Mouse (Mus musculus) lung, adult 2 months (tissue): ENCODE results near the gene Ak5.

Source experiments
- CTCF ChIP-seq: fragments of 200-500 bp; IDR thresholded peaks from 2 replicates; pipeline ENCODE4 v1.5.1; 2011; ENCODE audit warnings: mild to moderate bottlenecking, low read length, control low read depth; ENCODE audit not compliant: insufficient read depth
- POLR2A ChIP-seq: fragments of 200-500 bp; IDR thresholded peaks from 2 replicates; pipeline ENCODE4 v1.6.1; 2011; ENCODE audit warnings: low read depth, mild to moderate bottlenecking, control low read depth, low read length, borderline replicate concordance; ENCODE audit errors: extremely low read depth

DNA sequence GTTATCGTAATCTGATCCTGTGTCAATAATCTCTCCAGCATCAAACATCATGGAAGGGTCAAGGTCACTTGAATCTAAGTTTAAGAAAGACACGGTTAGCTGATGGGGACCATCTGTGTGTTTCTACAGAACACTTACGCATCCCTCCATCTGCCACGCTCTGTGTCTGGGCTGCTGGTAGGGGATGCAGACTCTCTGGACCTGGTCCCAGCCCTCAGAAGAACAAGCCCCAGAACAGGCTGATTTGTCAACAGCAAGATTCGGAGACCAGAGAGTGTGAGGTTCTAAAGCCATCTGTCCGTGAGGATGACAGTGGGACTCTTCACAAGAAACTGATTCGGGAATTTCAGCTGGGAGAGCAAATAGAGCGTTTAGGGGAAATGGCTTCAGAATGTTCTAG is 141.4 kb downstream of the Ak5 start:
- TF ChIP-seq CTCF, result no peak
- no peak for TF ChIP-seq POLR2A
